Mouse (Mus musculus): ENCODE data around the gene 1700025G04Rik.

- TF ChIP-seq CTCF (IDR thresholded peaks at IDR 0.05; ENCODE audit: borderline replicate concordance, control insufficient read depth, extremely low read depth, insufficient read depth, low read length, poor library complexity) (no peak), POLR2A (IDR thresholded peaks at IDR 0.05; ENCODE audit: control insufficient read depth, extremely low read depth, insufficient read depth, low read length, poor library complexity) (no peak)
These were observed 189.1 kb downstream of the 1700025G04Rik start for GRCm38 (mm10) chr1:151900706-151901360.

Measured in thymus, adult 2 months (tissue).